Mouse (Mus musculus): ENCODE measurements around the gene Bag2. TPM values are rescaled to one million over a fixed set of nuclear protein-coding genes. Genes with fewer than 3 reads are reported as not detected.
A peak's percentile ranks its signal among the peaks of the same experiment; 100 is the strongest.
"Not testable (repeated sequence)": the region's sequence is repeated elsewhere in the genome, so short reads cannot be mapped to it uniquely, and the experiment has no call there.

The Bag2 gene
- polyA plus RNA-seq, 1 experiment from 2014 or later: 49.6 TPM

DNA sequence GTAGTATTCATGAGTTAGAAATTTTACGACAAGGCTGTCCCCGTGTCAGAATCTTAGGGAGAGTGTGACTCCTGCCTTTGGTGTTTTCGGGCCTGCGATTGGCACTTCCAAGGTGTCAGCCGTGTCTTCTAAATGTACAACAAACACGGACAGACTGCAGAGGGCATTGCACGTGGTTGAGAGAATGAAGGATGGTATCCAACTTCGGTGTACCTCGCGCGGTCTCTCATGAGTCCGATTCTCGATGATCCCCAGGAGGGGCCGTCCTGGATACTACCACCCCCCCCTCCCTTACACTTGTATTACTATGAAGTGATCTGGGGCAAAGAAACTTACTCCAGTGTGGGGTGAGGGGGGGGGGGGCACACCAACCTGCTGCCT is 572 bp downstream of the Bag2 start:
- no peak overlapping the region for H3K27ac ChIP-seq (replicated peaks; ENCODE audit: low read depth, low read length)
- DNase-seq (ENCODE audit: low spot score): peak; percentile 50

DNA sequence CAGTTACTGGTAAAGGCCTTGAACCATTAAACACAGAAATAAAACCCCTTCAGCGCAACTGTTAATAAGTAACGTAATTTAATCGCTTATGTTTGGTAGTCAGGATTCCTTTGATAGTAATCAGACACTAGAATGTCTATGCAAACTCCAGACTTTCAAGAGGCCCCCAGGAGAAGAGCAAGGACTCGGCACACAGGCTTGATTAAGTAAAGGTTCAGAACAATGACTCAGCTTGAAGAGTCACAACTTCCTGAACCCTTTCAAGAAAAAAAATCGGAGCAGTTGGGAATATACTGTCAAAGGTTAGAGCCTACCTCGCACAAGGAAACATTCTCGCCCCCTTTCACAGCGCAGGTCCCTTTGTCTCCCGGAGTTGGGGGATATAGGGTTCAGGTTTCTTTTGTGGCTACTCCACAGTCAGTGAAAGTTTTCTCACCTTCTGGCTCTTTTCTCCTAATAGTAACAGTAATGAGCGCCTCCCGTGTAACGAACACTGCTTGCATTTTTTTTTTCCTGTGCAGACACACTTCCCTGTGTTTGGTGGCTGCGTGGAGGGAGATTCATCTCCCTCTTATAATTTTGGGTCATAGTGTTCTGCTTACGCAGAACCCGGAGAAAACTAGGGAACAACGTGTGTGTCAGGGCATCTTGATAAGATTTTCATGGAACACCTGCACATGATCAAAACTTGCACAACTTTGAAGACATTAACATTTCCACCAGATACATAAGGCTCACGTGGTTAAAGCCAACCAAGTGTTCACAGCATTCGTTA is 1.1 kb downstream of the Bag2 start:
- H3K27ac ChIP-seq (replicated peaks; ENCODE audit: low read depth, low read length): no peak overlapping the region

More for the DNA sequence above, 572 bp downstream of the Bag2 start:
- Histone ChIP-seq H3K36me3 (replicated peaks; ENCODE audit: control insufficient read depth, insufficient read depth, low read depth, low read length) (no peaks in the 10 kb centered on the region), H3K27me3 (ENCODE audit: control insufficient read depth, insufficient read depth, low read length) (no peaks in the 10 kb centered on the region), H3K9me3 (replicated peaks; ENCODE audit: control insufficient read depth, low read length) (no peaks in the 10 kb centered on the region), H3K4me1 (ENCODE audit: control insufficient read depth, insufficient read depth, low read length) (no peaks in the 10 kb centered on the region), H3K4me3 (ENCODE audit: low read depth, low read length) (peak overlapping the region; percentile 54), H3K9ac (replicated peaks; ENCODE audit: low read length) (peak overlapping the region; percentile 83), H3K4me2 (ENCODE audit: low read depth, low read length) (peak overlapping the region; percentile 94)
- ATAC-seq (replicated peaks; ENCODE audit: insufficient number of reproducible peaks, low FRiP score, low TSS enrichment, low read depth): peak; percentile 54
- 9% methylated on average over 14 of the region's 14 CpGs for WGBS

DNA sequence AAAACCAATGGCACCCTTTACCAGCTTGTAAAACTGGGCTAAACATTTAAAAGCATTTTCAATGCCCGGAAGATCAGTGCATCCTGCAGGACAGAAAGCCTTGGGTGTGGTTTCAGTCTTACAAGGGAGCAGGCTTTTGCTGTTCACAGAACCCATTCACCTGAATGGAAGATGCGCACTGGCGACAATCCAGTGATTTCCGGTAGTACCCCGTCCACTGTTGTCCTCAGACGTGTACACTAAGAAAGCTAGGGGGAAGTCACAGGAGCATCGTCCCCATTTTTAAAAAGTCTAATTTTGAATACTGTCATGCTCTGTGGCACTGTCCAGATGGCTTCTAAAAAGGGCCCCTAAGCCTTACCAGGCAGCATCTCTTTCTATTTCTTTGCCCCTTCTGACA is 1.8 kb downstream of the Bag2 start:
- H3K4me3 ChIP-seq (ENCODE audit: low read depth, low read length): no peak overlapping the region

More for the DNA sequence above, 1.1 kb downstream of the Bag2 start:
- Histone ChIP-seq H3K4me3 (ENCODE audit: low read depth, low read length) (peak overlapping the region; percentile 54), H3K4me1 (ENCODE audit: control insufficient read depth, insufficient read depth, low read length) (no peaks in the 10 kb centered on the region), H3K9me3 (replicated peaks; ENCODE audit: control insufficient read depth, low read length) (no peaks in the 10 kb centered on the region), H3K4me2 (ENCODE audit: low read depth, low read length) (peak overlapping the region; percentile 94), H3K27me3 (ENCODE audit: control insufficient read depth, insufficient read depth, low read length) (no peaks in the 10 kb centered on the region), H3K9ac (replicated peaks; ENCODE audit: low read length) (peak overlapping the region; percentile 83), H3K36me3 (replicated peaks; ENCODE audit: control insufficient read depth, insufficient read depth, low read depth, low read length) (no peaks in the 10 kb centered on the region)
- 28% methylated on average over 18 of the region's 18 CpGs for WGBS
- DNase-seq (ENCODE audit: low spot score) (peak; percentile 22), ATAC-seq (replicated peaks; ENCODE audit: insufficient number of reproducible peaks, low FRiP score, low TSS enrichment, low read depth) (no peak)

DNA sequence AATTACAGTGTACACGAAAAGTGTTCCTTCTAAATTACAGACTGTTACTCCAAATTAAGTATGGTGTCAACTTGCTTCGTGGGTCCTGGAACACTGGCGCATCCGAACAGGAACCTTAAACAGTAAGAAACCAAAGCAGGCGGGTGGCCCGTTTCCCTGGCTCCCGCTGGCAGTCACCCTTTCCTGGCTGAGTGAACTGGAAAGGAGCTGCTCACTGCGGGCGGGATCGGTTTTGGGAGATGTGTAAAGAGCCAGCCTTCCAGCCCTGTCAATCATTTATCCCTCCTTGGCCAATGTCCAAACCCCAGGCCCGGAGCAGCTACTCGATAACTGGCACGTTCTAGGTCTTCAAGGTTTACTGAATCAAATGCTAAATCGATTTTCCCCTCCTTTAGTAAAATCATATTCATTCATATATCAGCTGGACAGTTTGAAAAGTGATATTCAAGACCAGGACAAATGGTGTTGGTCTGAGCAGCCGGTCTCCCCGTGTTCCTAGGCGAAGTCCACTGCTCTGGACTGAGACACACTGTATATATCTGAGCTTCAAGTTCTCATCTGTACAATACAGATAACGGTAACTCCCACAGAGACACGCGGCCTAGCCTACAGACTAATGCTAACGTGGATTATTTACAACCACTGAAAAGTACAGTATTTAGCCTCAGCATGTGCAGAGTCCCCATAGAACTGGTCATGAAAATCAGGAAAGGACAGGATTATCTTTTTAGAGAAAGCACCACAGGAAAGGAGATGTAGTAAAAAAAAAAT is 2.4 kb downstream of the Bag2 start:
- no peak overlapping the region for H3K9ac ChIP-seq (replicated peaks; ENCODE audit: low read length)
- no peak for DNase-seq (ENCODE audit: low spot score)
- H3K9me3 ChIP-seq (replicated peaks; ENCODE audit: control insufficient read depth, low read length): no peaks in the 10 kb centered on the region
- H3K27ac ChIP-seq (replicated peaks; ENCODE audit: low read depth, low read length): no peak overlapping the region
- H3K36me3 ChIP-seq (replicated peaks; ENCODE audit: control insufficient read depth, insufficient read depth, low read depth, low read length): no peaks in the 10 kb centered on the region
- H3K27me3 ChIP-seq (ENCODE audit: control insufficient read depth, insufficient read depth, low read length): no peaks in the 10 kb centered on the region
- no peak overlapping the region for H3K4me3 ChIP-seq (ENCODE audit: low read depth, low read length)
- 87% methylated on average over 21 of the region's 21 CpGs for WGBS
- no peak overlapping the region for H3K4me2 ChIP-seq (ENCODE audit: low read depth, low read length)
- no peak for ATAC-seq (replicated peaks; ENCODE audit: insufficient number of reproducible peaks, low FRiP score, low TSS enrichment, low read depth)
- no peaks in the 10 kb centered on the region for H3K4me1 ChIP-seq (ENCODE audit: control insufficient read depth, insufficient read depth, low read length)

More for the DNA sequence above, 1.8 kb downstream of the Bag2 start:
- H3K9me3 ChIP-seq (replicated peaks; ENCODE audit: control insufficient read depth, low read length): no peaks in the 10 kb centered on the region
- H3K27me3 ChIP-seq (ENCODE audit: control insufficient read depth, insufficient read depth, low read length): no peaks in the 10 kb centered on the region
- no peak for ATAC-seq (replicated peaks; ENCODE audit: insufficient number of reproducible peaks, low FRiP score, low TSS enrichment, low read depth)
- H3K4me1 ChIP-seq (ENCODE audit: control insufficient read depth, insufficient read depth, low read length): no peaks in the 10 kb centered on the region
- H3K9ac ChIP-seq (replicated peaks; ENCODE audit: low read length): no peak overlapping the region
- H3K36me3 ChIP-seq (replicated peaks; ENCODE audit: control insufficient read depth, insufficient read depth, low read depth, low read length): no peaks in the 10 kb centered on the region
- WGBS: 88% methylated on average over 7 of the region's 7 CpGs
- no peak overlapping the region for H3K27ac ChIP-seq (replicated peaks; ENCODE audit: low read depth, low read length)
- H3K4me2 ChIP-seq (ENCODE audit: low read depth, low read length): no peak overlapping the region
- DNase-seq (ENCODE audit: low spot score): no peak

DNA sequence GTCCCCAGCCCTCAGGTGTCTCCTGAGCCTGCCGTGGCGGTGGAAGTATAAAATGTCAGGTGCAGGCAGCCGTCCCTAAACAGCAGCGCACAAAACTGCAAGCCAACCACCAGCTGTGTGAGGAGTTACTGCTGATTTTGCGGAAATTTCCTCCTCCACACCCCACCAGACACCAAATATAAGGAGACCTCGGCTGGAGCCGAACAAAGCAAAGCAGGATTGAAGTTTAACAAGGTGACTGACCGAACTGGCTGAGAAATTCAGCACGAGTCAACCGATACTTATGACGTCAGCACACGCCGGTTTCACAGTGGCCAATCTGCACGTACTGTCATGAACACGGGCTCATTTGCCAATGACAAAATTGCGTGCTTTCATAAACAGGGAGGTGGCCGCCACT is 3.5 kb downstream of the Bag2 start:
- Histone ChIP-seq H3K27me3 (ENCODE audit: control insufficient read depth, insufficient read depth, low read length) (no peaks in the 10 kb centered on the region), H3K9ac (replicated peaks; ENCODE audit: low read length) (no peak overlapping the region), H3K36me3 (replicated peaks; ENCODE audit: control insufficient read depth, insufficient read depth, low read depth, low read length) (no peaks in the 10 kb centered on the region), H3K4me3 (ENCODE audit: low read depth, low read length) (no peak overlapping the region), H3K9me3 (replicated peaks; ENCODE audit: control insufficient read depth, low read length) (no peaks in the 10 kb centered on the region), H3K4me1 (ENCODE audit: control insufficient read depth, insufficient read depth, low read length) (no peaks in the 10 kb centered on the region), H3K4me2 (ENCODE audit: low read depth, low read length) (no peak overlapping the region), H3K27ac (replicated peaks; ENCODE audit: low read depth, low read length) (no peak overlapping the region)
- no peak for DNase-seq (ENCODE audit: low spot score)
- 89% methylated on average over 17 of the region's 17 CpGs for WGBS
- ATAC-seq (replicated peaks; ENCODE audit: insufficient number of reproducible peaks, low FRiP score, low TSS enrichment, low read depth): no peak

DNA sequence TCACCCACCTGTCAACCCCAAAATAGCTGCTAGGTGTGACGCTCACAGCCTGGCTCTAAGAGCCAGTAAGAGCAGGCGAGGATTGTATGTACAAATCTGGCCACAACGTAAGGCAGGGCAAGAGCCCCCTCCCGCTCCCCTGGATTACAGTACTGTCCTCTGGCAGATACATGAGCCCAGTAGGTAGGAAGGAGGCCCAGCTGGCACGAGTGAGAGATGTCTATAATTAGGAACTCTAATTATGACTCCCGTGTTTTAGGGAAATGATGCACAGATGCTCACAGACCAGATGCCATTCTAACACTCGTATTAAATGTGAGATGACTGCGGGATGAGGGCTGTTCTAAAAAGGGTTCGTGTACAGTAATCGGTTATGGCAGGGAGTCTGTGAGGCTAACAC is 6.3 kb downstream of the Bag2 start:
- no peaks in the 10 kb centered on the region for H3K4me1 ChIP-seq (ENCODE audit: control insufficient read depth, insufficient read depth, low read length)
- DNase-seq (ENCODE audit: low spot score): no peak
- ATAC-seq (replicated peaks; ENCODE audit: insufficient number of reproducible peaks, low FRiP score, low TSS enrichment, low read depth): no peak
- H3K36me3 ChIP-seq (replicated peaks; ENCODE audit: control insufficient read depth, insufficient read depth, low read depth, low read length): no peaks in the 10 kb centered on the region
- H3K4me2 ChIP-seq (ENCODE audit: low read depth, low read length): no peak overlapping the region
- no peak overlapping the region for H3K4me3 ChIP-seq (ENCODE audit: low read depth, low read length)
- WGBS: 87% methylated on average over 10 of the region's 10 CpGs
- H3K9me3 ChIP-seq (replicated peaks; ENCODE audit: control insufficient read depth, low read length): no peaks in the 10 kb centered on the region
- H3K9ac ChIP-seq (replicated peaks; ENCODE audit: low read length): no peak overlapping the region
- no peaks in the 10 kb centered on the region for H3K27me3 ChIP-seq (ENCODE audit: control insufficient read depth, insufficient read depth, low read length)
- H3K27ac ChIP-seq (replicated peaks; ENCODE audit: low read depth, low read length): no peak overlapping the region

DNA sequence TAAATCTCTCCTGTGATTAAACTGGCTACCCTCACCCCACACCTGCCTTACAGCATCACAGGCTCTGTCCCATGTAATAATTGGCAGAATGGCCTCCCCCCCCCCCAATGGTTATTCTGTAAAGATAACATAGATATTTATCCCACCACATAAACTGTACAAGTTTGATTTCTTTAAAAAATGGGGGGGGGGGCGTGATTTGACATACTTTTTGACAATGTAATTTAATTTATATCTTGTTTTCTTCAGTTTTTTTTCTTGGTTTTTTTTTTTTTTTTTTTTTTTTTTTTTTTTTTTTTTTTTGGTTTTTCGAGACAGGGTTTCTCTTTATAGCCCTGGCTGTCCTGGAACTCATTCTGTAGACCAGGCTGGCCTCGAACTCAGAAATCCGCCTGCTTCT is 7.9 kb downstream of the Bag2 start:
- DNase-seq (ENCODE audit: low spot score); H3K4me2 ChIP-seq (ENCODE audit: low read depth, low read length); H3K27me3 ChIP-seq (ENCODE audit: control insufficient read depth, insufficient read depth, low read length); H3K36me3 ChIP-seq (replicated peaks; ENCODE audit: control insufficient read depth, insufficient read depth, low read depth, low read length); H3K4me1 ChIP-seq (ENCODE audit: control insufficient read depth, insufficient read depth, low read length); H3K9me3 ChIP-seq (replicated peaks; ENCODE audit: control insufficient read depth, low read length); H3K4me3 ChIP-seq (ENCODE audit: low read depth, low read length); ATAC-seq (replicated peaks; ENCODE audit: insufficient number of reproducible peaks, low FRiP score, low TSS enrichment, low read depth); H3K9ac ChIP-seq (replicated peaks; ENCODE audit: low read length); H3K27ac ChIP-seq (replicated peaks; ENCODE audit: low read depth, low read length): not testable (repeated sequence)
- WGBS: 88% methylated on average over 3 of the region's 4 CpGs

DNA sequence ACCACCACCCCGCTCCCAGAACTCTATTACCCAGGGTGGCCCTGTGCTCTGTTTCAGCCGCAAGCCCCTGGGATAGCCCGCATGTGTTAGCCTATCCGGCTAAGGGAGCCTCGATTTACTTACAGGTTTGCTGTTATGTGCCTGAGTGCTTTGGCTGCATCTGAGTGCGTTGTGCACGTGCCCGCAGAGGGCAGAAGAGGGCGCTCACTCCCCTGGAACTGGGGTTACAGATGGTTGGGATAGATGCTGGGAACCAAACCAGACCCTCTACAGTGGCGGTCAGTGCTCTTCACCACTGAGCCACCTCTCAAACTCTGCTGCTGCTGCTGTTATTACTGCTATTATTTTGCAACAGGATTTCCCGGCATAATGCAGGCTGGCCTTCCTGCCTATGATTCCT is 8.5 kb downstream of the Bag2 start:
- 96% methylated on average over 11 of the region's 11 CpGs for WGBS
- H3K36me3 ChIP-seq (replicated peaks; ENCODE audit: control insufficient read depth, insufficient read depth, low read depth, low read length): no peaks in the 10 kb centered on the region
- H3K9me3 ChIP-seq (replicated peaks; ENCODE audit: control insufficient read depth, low read length): no peaks in the 10 kb centered on the region
- no peak overlapping the region for H3K27ac ChIP-seq (replicated peaks; ENCODE audit: low read depth, low read length)
- DNase-seq (ENCODE audit: low spot score): no peak
- no peaks in the 10 kb centered on the region for H3K4me1 ChIP-seq (ENCODE audit: control insufficient read depth, insufficient read depth, low read length)
- no peak overlapping the region for H3K4me2 ChIP-seq (ENCODE audit: low read depth, low read length)
- no peak overlapping the region for H3K9ac ChIP-seq (replicated peaks; ENCODE audit: low read length)
- no peak overlapping the region for H3K4me3 ChIP-seq (ENCODE audit: low read depth, low read length)
- H3K27me3 ChIP-seq (ENCODE audit: control insufficient read depth, insufficient read depth, low read length): no peaks in the 10 kb centered on the region
- ATAC-seq (replicated peaks; ENCODE audit: insufficient number of reproducible peaks, low FRiP score, low TSS enrichment, low read depth): no peak
